Mouse (Mus musculus): ENCODE measurements around the gene Nrarp.
A peak's percentile ranks its signal among the peaks of the same experiment; 100 is the strongest.

Gene Nrarp

GRCm38 (mm10) chr2:25180478-25180903 is at the start of gene Nrarp:
TSS of gene Nrarp (plus strand) at chr2:25180758.
- DNase-seq (ENCODE audit: low read depth, low spot score), result peak; percentile 70

- DNase-seq (ENCODE audit: low read depth, low spot score), result no peak
Observed at GRCm38 (mm10) chr2:25131601-25132000, 49.0 kb upstream of the Nrarp start.

- DNase-seq (ENCODE audit: low read depth, low spot score), result no peak
Observed at GRCm38 (mm10) chr2:25137832-25138231, 42.7 kb upstream of the Nrarp start.

DNA sequence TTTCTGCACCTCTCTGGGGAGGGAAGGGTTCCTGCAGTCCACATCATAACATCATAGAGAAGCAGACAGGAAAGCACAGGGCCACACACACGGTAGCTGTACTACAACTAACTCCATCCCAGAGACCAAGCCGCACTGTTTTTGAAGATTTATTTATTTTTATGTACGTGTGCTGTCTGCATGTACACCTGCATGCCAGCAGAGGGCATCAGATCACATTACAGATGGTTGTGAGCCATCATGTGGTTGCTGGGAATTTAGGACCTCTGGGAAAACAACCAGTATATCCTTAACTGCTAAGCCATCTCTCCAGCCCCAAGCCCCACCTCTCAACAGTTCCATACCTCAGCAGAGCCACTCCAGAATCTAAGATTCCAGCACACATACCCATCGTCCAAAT is 39.4 kb upstream of the Nrarp start:
- DNase-seq (ENCODE audit: low read depth, low spot score), result no peak

GRCm38 (mm10) chr2:25141921-25142320 is 38.6 kb upstream of the Nrarp start:
- no peak for DNase-seq (ENCODE audit: low read depth, low spot score)

GRCm38 (mm10) chr2:25145346-25145745 is 35.2 kb upstream of the Nrarp start:
- no peak for DNase-seq (ENCODE audit: low read depth, low spot score)

GRCm38 (mm10) chr2:25147398-25147797 is 33.2 kb upstream of the Nrarp start:
- DNase-seq (ENCODE audit: low read depth, low spot score), result no peak

DNA sequence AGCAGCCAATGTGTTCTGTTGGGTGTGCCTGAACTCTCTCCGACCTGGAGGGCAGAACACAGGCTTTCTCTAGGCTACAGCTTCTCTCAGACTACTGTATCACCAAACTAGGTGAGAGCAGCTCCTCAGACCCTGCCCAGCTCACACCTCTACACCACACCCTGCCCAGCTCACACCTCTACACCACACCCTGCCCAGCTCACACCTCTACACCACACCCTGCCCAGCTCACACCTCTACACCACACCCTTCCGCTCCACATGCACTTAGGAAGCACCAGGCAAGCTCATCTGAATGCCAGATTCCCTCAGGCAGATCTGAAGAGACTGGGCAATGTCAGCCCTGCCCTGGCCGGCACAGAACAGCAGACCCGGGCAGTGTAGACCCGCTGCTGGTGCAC is 32.7 kb upstream of the Nrarp start:
- no peak for DNase-seq (ENCODE audit: low read depth, low spot score)

GRCm38 (mm10) chr2:25149643-25150042 is 30.9 kb upstream of the Nrarp start:
- DNase-seq (ENCODE audit: low read depth, low spot score), result no peak

GRCm38 (mm10) chr2:25151280-25151956 is 29.1 kb upstream of the Nrarp start:
- no peak for DNase-seq (ENCODE audit: low read depth, low spot score)

- DNase-seq (ENCODE audit: low read depth, low spot score), result no peak
Observed at GRCm38 (mm10) chr2:25156177-25156576, 24.4 kb upstream of the Nrarp start.

GRCm38 (mm10) chr2:25156990-25157389 is 23.6 kb upstream of the Nrarp start:
- no peak for DNase-seq (ENCODE audit: low read depth, low spot score)

DNA sequence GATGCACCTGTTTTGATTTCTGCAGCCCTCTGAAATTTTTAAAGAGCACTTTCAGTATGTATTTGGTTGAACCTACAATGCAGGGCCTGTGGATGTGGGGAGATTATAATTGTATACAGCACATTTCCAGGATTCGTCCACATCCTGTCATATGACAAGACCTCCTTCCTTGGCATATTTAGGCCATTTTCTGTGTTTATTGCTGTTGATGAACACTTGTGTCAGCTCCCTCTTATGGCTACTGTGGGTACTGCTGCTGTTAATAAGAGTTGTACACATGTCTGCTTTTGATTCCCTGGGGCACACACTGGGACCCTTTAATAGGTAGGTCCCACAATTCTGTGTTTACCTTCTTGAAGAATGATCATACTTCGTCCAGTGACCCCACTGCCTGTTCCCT is 22.9 kb upstream of the Nrarp start:
- no peak for DNase-seq (ENCODE audit: low read depth, low spot score)

DNA sequence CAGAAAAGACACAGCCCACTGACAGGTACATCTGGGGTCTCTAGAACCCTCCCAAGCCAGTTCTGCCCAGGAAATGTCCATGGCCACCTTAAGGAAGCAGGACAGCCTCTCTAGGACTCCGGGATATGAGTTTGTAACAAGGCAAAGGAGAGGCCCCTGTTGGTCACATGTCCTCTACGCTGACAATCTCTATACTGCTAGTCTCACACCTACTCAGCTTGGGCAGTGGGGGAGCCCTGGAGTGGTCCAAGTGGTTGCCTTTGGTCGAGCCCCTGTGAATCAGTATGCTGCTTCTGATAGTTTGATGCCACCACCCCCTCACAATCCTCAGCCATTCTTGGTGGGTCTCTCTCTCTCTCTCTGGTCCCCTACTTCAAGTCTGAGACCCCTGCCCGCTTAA is 13.1 kb upstream of the Nrarp start:
- DNase-seq (ENCODE audit: low read depth, low spot score), result no peak

DNA sequence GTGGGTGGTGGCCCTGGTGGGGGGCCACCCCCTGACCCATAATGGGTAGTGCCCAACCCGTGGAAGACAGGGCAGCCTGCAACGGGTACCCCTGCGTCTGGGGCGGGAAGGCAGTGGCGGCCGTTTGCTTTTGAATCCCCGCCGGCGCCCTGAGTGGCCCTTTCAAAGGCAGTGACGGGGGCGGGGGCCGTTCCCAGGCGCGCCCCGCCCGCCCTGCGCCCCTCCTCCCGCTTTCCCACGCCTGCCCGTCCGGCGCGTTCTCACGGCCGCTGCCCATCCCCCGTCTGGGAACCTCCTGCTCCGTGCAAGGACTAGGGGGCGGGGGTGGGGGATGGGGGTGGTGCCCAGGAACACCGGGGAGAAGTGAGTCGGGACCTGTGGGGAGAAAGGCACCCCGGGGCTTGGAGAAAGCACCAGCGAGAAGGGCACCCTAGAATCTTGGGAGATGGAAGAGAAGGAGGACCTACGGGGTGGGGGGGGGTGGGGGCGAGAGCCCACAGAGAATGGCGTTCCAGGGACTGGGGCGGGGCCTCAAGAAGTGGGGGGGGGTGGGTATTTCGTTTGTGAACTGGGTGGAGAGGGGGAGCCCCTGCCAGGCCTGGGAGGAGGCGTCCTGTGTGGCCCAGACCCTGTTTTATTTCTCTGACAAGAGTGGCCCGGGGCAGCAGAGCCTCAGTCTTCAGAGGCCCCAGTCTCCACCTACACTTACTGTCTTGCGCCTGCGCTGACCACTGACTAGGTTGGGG is 12.5 kb upstream of the Nrarp start:
- no peak for DNase-seq (ENCODE audit: low read depth, low spot score)

DNA sequence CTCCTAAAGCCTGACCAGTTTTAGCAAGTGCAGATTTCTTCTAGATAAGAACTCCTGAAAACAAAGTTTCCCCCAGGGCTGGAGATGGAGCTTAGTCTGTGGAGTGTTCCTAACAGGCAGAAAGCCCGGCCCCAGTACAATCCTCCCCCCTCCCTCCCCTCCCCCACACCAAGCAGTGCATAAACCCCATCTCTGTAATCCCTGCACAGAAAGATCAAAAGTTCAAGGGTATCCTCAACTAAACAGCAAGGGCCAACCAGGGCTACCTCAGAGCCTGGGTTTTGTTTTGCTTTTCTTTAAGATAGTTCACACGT is 11.9 kb upstream of the Nrarp start:
- no peak for DNase-seq (ENCODE audit: low read depth, low spot score)

- no peak for DNase-seq (ENCODE audit: low read depth, low spot score)
Observed at GRCm38 (mm10) chr2:25169778-25170177, 10.8 kb upstream of the Nrarp start.

GRCm38 (mm10) chr2:25170326-25171100 is 10.0 kb upstream of the Nrarp start:
- DNase-seq (ENCODE audit: low read depth, low spot score), result no peak

- DNase-seq (ENCODE audit: low read depth, low spot score), result no peak
Observed at GRCm38 (mm10) chr2:25171101-25171768, 9.3 kb upstream of the Nrarp start.

DNA sequence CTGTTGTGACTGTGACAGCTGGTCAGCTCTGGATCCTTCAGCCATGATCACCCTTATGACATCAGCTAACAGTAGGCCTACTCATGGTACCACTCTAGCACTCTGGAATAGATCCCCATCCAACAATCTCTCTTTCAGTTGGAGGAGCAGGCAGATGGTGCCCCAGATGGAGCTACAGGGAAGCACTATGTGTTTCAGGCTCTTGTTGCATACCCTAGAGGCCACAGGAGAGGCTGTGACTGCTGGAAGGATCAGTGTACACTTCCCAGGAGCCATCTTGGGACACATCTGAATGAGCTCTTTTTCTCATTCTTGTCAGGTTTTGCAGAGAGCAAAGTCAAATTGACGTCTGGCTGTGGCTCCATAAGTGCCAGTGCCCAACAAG is 8.8 kb upstream of the Nrarp start:
- no peak for DNase-seq (ENCODE audit: low read depth, low spot score)

GRCm38 (mm10) chr2:25172629-25173028 is 7.9 kb upstream of the Nrarp start:
- no peak for DNase-seq (ENCODE audit: low read depth, low spot score)

DNA sequence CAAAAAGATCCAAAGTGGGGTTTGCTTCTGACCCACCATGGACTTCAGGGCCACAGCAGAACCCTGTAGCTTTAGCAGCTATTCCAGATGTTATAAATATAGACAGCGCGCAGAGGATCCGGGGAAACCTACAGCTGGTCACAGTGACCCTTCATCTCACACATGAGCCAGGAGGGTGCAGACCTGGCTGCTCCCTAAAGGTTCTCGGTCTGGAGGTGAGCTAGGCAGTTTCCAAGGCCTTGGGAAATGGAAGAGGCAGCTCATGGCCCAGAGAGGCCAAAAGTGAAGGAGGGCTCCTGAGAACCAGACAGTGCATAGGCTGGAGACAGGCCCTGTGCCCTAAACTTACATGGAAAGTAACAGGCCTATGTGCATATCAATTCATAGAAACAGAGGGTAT is 6.7 kb upstream of the Nrarp start:
- no peak for DNase-seq (ENCODE audit: low read depth, low spot score)
